Mouse (Mus musculus): Measurements from ENCODE around the gene Ptprn.

The Ptprn gene

GRCm38 (mm10) chr1:75264091-75264880 is at the start of gene Ptprn:
TSS of gene Ptprn (minus strand) at chr1:75264502.
- peak; percentile 89 for DNase-seq (ENCODE audit: low spot score)

- DNase-seq (ENCODE audit: low spot score), result no peak
Observed at GRCm38 (mm10) chr1:75311694-75312093, 47.4 kb upstream of the Ptprn start.

GRCm38 (mm10) chr1:75304662-75305061 is 40.4 kb upstream of the Ptprn start:
- DNase-seq (ENCODE audit: low spot score), result no peak

GRCm38 (mm10) chr1:75294294-75294693 is 30.0 kb upstream of the Ptprn start:
- no peak for DNase-seq (ENCODE audit: low spot score)

GRCm38 (mm10) chr1:75293331-75293701 is 29.0 kb upstream of the Ptprn start:
- no peak for DNase-seq (ENCODE audit: low spot score)

- DNase-seq (ENCODE audit: low spot score), result no peak
Observed at GRCm38 (mm10) chr1:75292476-75293330, 28.4 kb upstream of the Ptprn start.

GRCm38 (mm10) chr1:75291321-75291720 is 27.0 kb upstream of the Ptprn start:
- DNase-seq (ENCODE audit: low spot score), result no peak

GRCm38 (mm10) chr1:75290582-75290981 is 26.3 kb upstream of the Ptprn start:
- peak; percentile 80 for DNase-seq (ENCODE audit: low spot score)

- peak; percentile 14 for DNase-seq (ENCODE audit: low spot score)
Observed at GRCm38 (mm10) chr1:75289888-75290431, 25.7 kb upstream of the Ptprn start.

GRCm38 (mm10) chr1:75289376-75289775 is 25.1 kb upstream of the Ptprn start:
- DNase-seq (ENCODE audit: low spot score), result peak; percentile 85

- DNase-seq (ENCODE audit: low spot score), result no peak
Observed at GRCm38 (mm10) chr1:75284911-75285310, 20.6 kb upstream of the Ptprn start.

GRCm38 (mm10) chr1:75283017-75283416 is 18.7 kb upstream of the Ptprn start:
- DNase-seq (ENCODE audit: low spot score), result peak; percentile 29

GRCm38 (mm10) chr1:75278228-75278627 is 13.9 kb upstream of the Ptprn start, which contains the start of gene Resp18:
TSS of gene Resp18 (minus strand) at chr1:75278415.
- DNase-seq (ENCODE audit: low spot score), result peak; percentile 56

- DNase-seq (ENCODE audit: low spot score), result no peak
Observed at GRCm38 (mm10) chr1:75277195-75278188, 13.2 kb upstream of the Ptprn start.

GRCm38 (mm10) chr1:75262969-75263951 is 1.0 kb downstream of the Ptprn start:
- DNase-seq (ENCODE audit: low spot score), result peak; percentile 76

GRCm38 (mm10) chr1:75261278-75261677 is 3.0 kb downstream of the Ptprn start:
- peak; percentile 80 for DNase-seq (ENCODE audit: low spot score)

- DNase-seq (ENCODE audit: low spot score), result no peak
Observed at GRCm38 (mm10) chr1:75255516-75256046, 8.7 kb downstream of the Ptprn start.

- no peak for DNase-seq (ENCODE audit: low spot score)
Observed at GRCm38 (mm10) chr1:75254625-75255013, 9.7 kb downstream of the Ptprn start.

GRCm38 (mm10) chr1:75253849-75254624 is 10.3 kb downstream of the Ptprn start:
- DNase-seq (ENCODE audit: low spot score), result peak; percentile 82
